Mouse (Mus musculus): ENCODE measurements at regions not wholly inside any gene's neighbourhood (a gene's known extent, or its start where the extent isn't known, plus 50 kb on each side); places are given as distances from the start of the nearest gene placed in this dataset.

DNA sequence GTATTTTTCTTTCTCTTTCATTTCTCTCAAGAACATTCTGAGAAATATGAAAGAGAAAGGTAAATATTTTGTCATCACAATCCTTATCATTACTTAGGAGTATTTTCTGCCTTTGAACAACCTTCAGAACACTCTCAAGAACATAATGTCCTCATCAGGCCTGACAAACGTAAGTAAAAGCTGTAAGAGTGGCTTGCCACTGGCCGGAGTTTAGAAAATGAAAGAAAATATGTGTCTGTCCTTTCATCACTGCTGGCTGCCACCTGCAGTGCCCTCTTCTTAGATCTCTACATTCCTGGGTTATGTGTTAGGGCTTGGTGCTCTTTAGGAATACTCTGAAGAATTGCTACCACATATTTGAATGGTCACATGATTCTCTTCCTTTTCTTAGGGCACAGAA, 390.2 kb downstream of the 9330182O14Rik start:
- Histone ChIP-seq H3K27me3 (ENCODE audit: control insufficient read depth, insufficient read depth, insufficient read length) (no peaks in the 10 kb centered on the region), H3K4me2 (ENCODE audit: low read depth) (no peak overlapping the region), H3K4me3 (no peak overlapping the region), H3K79me2 (ENCODE audit: control insufficient read depth, insufficient read depth) (no peaks in the 10 kb centered on the region), H3K36me3 (ENCODE audit: control insufficient read depth, insufficient read depth) (no peaks in the 10 kb centered on the region), H3ac (ENCODE audit: control insufficient read depth, insufficient read length) (no peak overlapping the region)
- TF ChIP-seq POLR2AphosphoS2 (IDR thresholded peaks at IDR 0.05; ENCODE audit: insufficient read length, low read depth) (no peak), E2F4 (IDR thresholded peaks at IDR 0.05; ENCODE audit: insufficient read depth) (no peak), MYOG (IDR thresholded peaks at IDR 0.05; ENCODE audit: control insufficient read depth in 1 of 3, insufficient read depth in 1 of 3, insufficient read length in 2 of 3, low read depth in 2 of 3) (no peak), CEBPB (IDR thresholded peaks at IDR 0.05; ENCODE audit: insufficient read depth, poor library complexity, severe bottlenecking) (no peak), POLR2A (IDR thresholded peaks at IDR 0.05; ENCODE audit: insufficient read length, low read depth) (no peak), TCF12 (IDR thresholded peaks at IDR 0.05; ENCODE audit: insufficient read depth, poor library complexity, severe bottlenecking) (no peak), REST (IDR thresholded peaks at IDR 0.05; ENCODE audit: insufficient read depth, insufficient read length) (no peak), TCF3 (IDR thresholded peaks at IDR 0.05; ENCODE audit: insufficient read length, low read depth) (no peak), SRF (IDR thresholded peaks at IDR 0.05; ENCODE audit: control insufficient read depth, insufficient read length, low read depth) (no peak), MYOD1 (IDR thresholded peaks at IDR 0.05; ENCODE audit: control insufficient read depth in 1 of 3, insufficient read length in 2 of 3, low read depth in 2 of 3) (no peak), MAX (IDR thresholded peaks at IDR 0.05; ENCODE audit: low read depth) (no peak), USF1 (IDR thresholded peaks at IDR 0.05; ENCODE audit: low read depth) (no peak)

DNA sequence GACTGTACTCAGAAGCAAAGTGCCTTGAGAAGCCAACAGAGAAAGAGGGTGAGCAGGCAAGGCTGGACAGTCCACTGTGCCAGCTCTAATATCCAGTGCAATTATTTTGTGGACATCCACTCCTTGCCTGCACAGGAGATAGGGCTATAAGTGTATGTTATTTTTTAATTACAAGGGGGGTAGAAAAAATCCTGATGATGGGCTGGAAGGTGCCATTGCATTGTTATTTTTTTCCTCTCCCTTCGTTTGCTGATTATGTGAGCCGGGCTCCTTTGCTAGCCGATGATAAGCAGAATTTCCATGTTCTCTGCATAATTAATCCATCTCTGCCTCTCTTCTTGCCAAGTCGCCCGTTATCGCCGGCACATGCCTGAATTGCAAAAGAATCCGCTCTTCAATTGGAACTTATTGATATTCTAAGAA, 399.3 kb downstream of the 9330182O14Rik start:
- H3K4me2 ChIP-seq (ENCODE audit: low read depth) = no peak overlapping the region
- H3K27me3 ChIP-seq (ENCODE audit: control insufficient read depth, insufficient read depth, insufficient read length) = no peaks in the 10 kb centered on the region
- no peaks in the 10 kb centered on the region for H3K79me2 ChIP-seq (ENCODE audit: control insufficient read depth, insufficient read depth)
- no peaks in the 10 kb centered on the region for H3K36me3 ChIP-seq (ENCODE audit: control insufficient read depth, insufficient read depth)
- H3K4me3 ChIP-seq = no peak overlapping the region
- no peak overlapping the region for H3ac ChIP-seq (ENCODE audit: control insufficient read depth, insufficient read length)
- TF ChIP-seq USF1 (IDR thresholded peaks at IDR 0.05; ENCODE audit: low read depth) = no peak
- no peak for TF ChIP-seq TCF12 (IDR thresholded peaks at IDR 0.05; ENCODE audit: insufficient read depth, poor library complexity, severe bottlenecking)
- TF ChIP-seq SRF (IDR thresholded peaks at IDR 0.05; ENCODE audit: control insufficient read depth, insufficient read length, low read depth) = no peak
- TF ChIP-seq MAX (IDR thresholded peaks at IDR 0.05; ENCODE audit: low read depth) = no peak

DNA sequence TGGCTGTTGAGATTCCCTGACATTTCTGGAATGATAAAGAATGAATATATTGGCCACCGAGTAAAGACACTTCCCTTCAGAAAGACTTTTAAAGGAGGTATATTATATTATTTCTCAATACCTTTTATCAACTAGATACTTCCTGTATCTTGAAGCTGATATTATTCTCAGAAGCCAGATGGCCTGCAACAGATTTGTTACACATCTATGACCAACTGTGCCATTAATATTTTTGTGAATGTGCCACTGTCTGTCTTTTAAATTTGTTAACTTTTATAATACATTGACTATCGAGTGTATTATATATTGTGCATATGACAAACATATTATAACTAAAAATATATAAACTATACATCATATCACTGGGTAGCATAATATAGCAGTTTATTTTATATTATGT, 427.5 kb downstream of the 9330182O14Rik start:
- H3K27me3 ChIP-seq (ENCODE audit: control insufficient read depth, insufficient read depth, insufficient read length) = no peaks in the 10 kb centered on the region
- H3K4me3 ChIP-seq = no peak overlapping the region
- no peaks in the 10 kb centered on the region for H3K36me3 ChIP-seq (ENCODE audit: control insufficient read depth, insufficient read depth)
- no peaks in the 10 kb centered on the region for H3K79me2 ChIP-seq (ENCODE audit: control insufficient read depth, insufficient read depth)
- no peak overlapping the region for H3K4me2 ChIP-seq (ENCODE audit: low read depth)
- H3ac ChIP-seq (ENCODE audit: control insufficient read depth, insufficient read length) = no peak overlapping the region
- no peak for TF ChIP-seq POLR2A (IDR thresholded peaks at IDR 0.05; ENCODE audit: insufficient read length, low read depth)
- no peak for TF ChIP-seq CEBPB (IDR thresholded peaks at IDR 0.05; ENCODE audit: insufficient read depth, poor library complexity, severe bottlenecking)
- no peak for TF ChIP-seq E2F4 (IDR thresholded peaks at IDR 0.05; ENCODE audit: insufficient read depth)
- no peak for TF ChIP-seq TCF3 (IDR thresholded peaks at IDR 0.05; ENCODE audit: insufficient read length, low read depth)
- no peak for TF ChIP-seq MYOG (IDR thresholded peaks at IDR 0.05; ENCODE audit: control insufficient read depth in 1 of 3, insufficient read depth in 1 of 3, insufficient read length in 2 of 3, low read depth in 2 of 3)
- TF ChIP-seq REST (IDR thresholded peaks at IDR 0.05; ENCODE audit: insufficient read depth, insufficient read length) = no peak
- no peak for TF ChIP-seq SRF (IDR thresholded peaks at IDR 0.05; ENCODE audit: control insufficient read depth, insufficient read length, low read depth)
- no peak for TF ChIP-seq USF1 (IDR thresholded peaks at IDR 0.05; ENCODE audit: low read depth)
- TF ChIP-seq MYOD1 (IDR thresholded peaks at IDR 0.05; ENCODE audit: control insufficient read depth in 1 of 3, insufficient read length in 2 of 3, low read depth in 2 of 3) = no peak
- no peak for TF ChIP-seq MAX (IDR thresholded peaks at IDR 0.05; ENCODE audit: low read depth)
- no peak for TF ChIP-seq POLR2AphosphoS2 (IDR thresholded peaks at IDR 0.05; ENCODE audit: insufficient read length, low read depth)
- TF ChIP-seq TCF12 (IDR thresholded peaks at IDR 0.05; ENCODE audit: insufficient read depth, poor library complexity, severe bottlenecking) = no peak

DNA sequence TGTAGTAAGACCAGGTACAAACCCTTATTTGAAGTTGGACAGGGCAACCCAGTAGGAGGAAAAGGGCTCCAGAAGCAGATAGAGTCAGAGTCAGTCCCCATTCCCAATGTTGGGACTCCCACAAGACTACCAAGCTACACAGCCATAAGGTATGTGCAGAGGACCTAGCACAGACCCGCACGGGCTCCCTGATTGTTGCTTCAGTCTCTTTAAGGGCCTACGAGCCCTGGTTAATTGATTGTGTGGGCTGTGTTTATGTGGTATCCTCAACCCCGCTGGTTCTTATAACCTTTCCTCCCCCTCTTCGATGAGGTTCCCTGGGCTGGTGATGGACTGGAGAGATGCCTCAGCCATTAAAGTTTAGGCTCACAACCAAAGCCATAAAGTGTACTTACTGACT, 431.6 kb downstream of the 9330182O14Rik start:
- no peaks in the 10 kb centered on the region for H3K36me3 ChIP-seq (ENCODE audit: control insufficient read depth, insufficient read depth)
- TF ChIP-seq CEBPB (IDR thresholded peaks at IDR 0.05; ENCODE audit: insufficient read depth, poor library complexity, severe bottlenecking) = no peak
- no peak for TF ChIP-seq TCF12 (IDR thresholded peaks at IDR 0.05; ENCODE audit: insufficient read depth, poor library complexity, severe bottlenecking)
- no peak for TF ChIP-seq POLR2AphosphoS2 (IDR thresholded peaks at IDR 0.05; ENCODE audit: insufficient read length, low read depth)
- no peak for TF ChIP-seq MYOG (IDR thresholded peaks at IDR 0.05; ENCODE audit: control insufficient read depth in 1 of 3, insufficient read depth in 1 of 3, insufficient read length in 2 of 3, low read depth in 2 of 3)
- no peak for TF ChIP-seq TCF3 (IDR thresholded peaks at IDR 0.05; ENCODE audit: insufficient read length, low read depth)
- no peak for TF ChIP-seq SRF (IDR thresholded peaks at IDR 0.05; ENCODE audit: control insufficient read depth, insufficient read length, low read depth)
- TF ChIP-seq MAX (IDR thresholded peaks at IDR 0.05; ENCODE audit: low read depth) = no peak
- no peak for TF ChIP-seq E2F4 (IDR thresholded peaks at IDR 0.05; ENCODE audit: insufficient read depth)
- no peak for TF ChIP-seq REST (IDR thresholded peaks at IDR 0.05; ENCODE audit: insufficient read depth, insufficient read length)
- no peak for TF ChIP-seq USF1 (IDR thresholded peaks at IDR 0.05; ENCODE audit: low read depth)
- TF ChIP-seq MYOD1 (IDR thresholded peaks at IDR 0.05; ENCODE audit: control insufficient read depth in 1 of 3, insufficient read length in 2 of 3, low read depth in 2 of 3) = no peak
- TF ChIP-seq POLR2A (IDR thresholded peaks at IDR 0.05; ENCODE audit: insufficient read length, low read depth) = no peak

DNA sequence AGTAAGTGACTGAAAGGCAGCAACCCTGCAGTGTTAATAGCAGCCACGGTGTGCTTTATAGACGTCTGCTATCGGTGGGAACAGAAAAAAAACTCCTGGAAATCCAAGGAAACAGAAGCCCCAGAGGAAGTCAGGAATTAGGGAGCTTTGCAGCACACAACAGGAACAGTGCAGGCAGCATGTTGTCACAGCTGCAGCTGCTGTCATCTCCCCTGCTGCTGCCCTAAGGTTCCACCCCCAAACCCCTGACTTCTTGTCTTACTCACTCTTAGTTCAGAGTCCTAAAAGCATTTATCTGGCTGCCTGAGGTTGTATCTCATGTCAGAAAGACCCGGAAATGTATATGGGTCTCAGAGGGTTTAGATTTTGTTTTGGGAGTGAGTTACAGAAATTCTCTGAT, 432.3 kb downstream of the 9330182O14Rik start:
- no peaks in the 10 kb centered on the region for H3K36me3 ChIP-seq (ENCODE audit: control insufficient read depth, insufficient read depth)
- H3K4me3 ChIP-seq = no peak overlapping the region
- no peaks in the 10 kb centered on the region for H3K27me3 ChIP-seq (ENCODE audit: control insufficient read depth, insufficient read depth, insufficient read length)
- H3ac ChIP-seq (ENCODE audit: control insufficient read depth, insufficient read length) = no peak overlapping the region
- no peaks in the 10 kb centered on the region for H3K79me2 ChIP-seq (ENCODE audit: control insufficient read depth, insufficient read depth)
- TF ChIP-seq SRF (IDR thresholded peaks at IDR 0.05; ENCODE audit: control insufficient read depth, insufficient read length, low read depth) (no peak), TCF12 (IDR thresholded peaks at IDR 0.05; ENCODE audit: insufficient read depth, poor library complexity, severe bottlenecking) (peak; percentile 58), CEBPB (IDR thresholded peaks at IDR 0.05; ENCODE audit: insufficient read depth, poor library complexity, severe bottlenecking) (no peak), MYOD1 (IDR thresholded peaks at IDR 0.05; ENCODE audit: control insufficient read depth in 1 of 3, insufficient read length in 2 of 3, low read depth in 2 of 3) (peak in 2 of 3 experiments; percentile 89 to 94), MYOG (IDR thresholded peaks at IDR 0.05; ENCODE audit: control insufficient read depth in 1 of 3, insufficient read depth in 1 of 3, insufficient read length in 2 of 3, low read depth in 2 of 3) (peak in 2 of 3 experiments; percentile 8 to 79), TCF3 (IDR thresholded peaks at IDR 0.05; ENCODE audit: insufficient read length, low read depth) (peak; percentile 70)
- H3K4me2 ChIP-seq (ENCODE audit: low read depth) = peak overlapping the region; percentile 72

More for the DNA sequence above, 431.6 kb downstream of the 9330182O14Rik start:
- Histone ChIP-seq H3ac (ENCODE audit: control insufficient read depth, insufficient read length) (no peak overlapping the region), H3K79me2 (ENCODE audit: control insufficient read depth, insufficient read depth) (no peaks in the 10 kb centered on the region), H3K27me3 (ENCODE audit: control insufficient read depth, insufficient read depth, insufficient read length) (no peaks in the 10 kb centered on the region), H3K4me3 (no peak overlapping the region), H3K4me2 (ENCODE audit: low read depth) (no peak overlapping the region)
